Mouse (Mus musculus): ENCODE results near the gene Snph. TPM values are rescaled to one million over a fixed set of nuclear protein-coding genes. Genes with fewer than 3 reads are reported as not detected.
"Not testable (repeated sequence)": the region's sequence is repeated elsewhere in the genome, so short reads cannot be mapped to it uniquely, and the experiment has no call there.

Gene Snph
- polyA plus RNA-seq, 1 experiment from 2014 or later = 0.12 TPM

- POLR2A ChIA-PET = no interaction called here
- CTCF ChIA-PET = interaction anchor here (1.0 to 1.7 kb wide), 2 partner anchors 8 to 16 kb away, joined by 3 to 4 read pairs; no protein-coding TSS in a partner anchor
- TF ChIP-seq CTCF (IDR thresholded peaks at IDR 0.05) = no peak
- ATAC-seq (no peak), DNase-seq (ENCODE audit: low read depth, low spot score) (no peak)
- peaks cover 38% of the 10 kb centered on the region for H3K27me3 ChIP-seq
- in situ Hi-C loops (cut with MboI; ENCODE audit: low pct_unique_long_range_greater_than_20kb) = no loop called here
Measured at GRCm38 (mm10) chr2:151631406-151632158, 811 bp downstream of the Snph start.

GRCm38 (mm10) chr2:151629310-151629709 is 3.1 kb downstream of the Snph start:
- in situ Hi-C loops (cut with MboI; ENCODE audit: low pct_unique_long_range_greater_than_20kb) = no loop called here
- ATAC-seq = no peak
- POLR2A ChIA-PET = no interaction called here
- TF ChIP-seq CTCF (IDR thresholded peaks at IDR 0.05) = no peak
- H3K27me3 ChIP-seq = peaks cover 29% of the 10 kb centered on the region
- DNase-seq (ENCODE audit: low read depth, low spot score) = no peak
- CTCF ChIA-PET = no interaction called here

GRCm38 (mm10) chr2:151628011-151628410 is 4.4 kb downstream of the Snph start:
- H3K27me3 ChIP-seq = peaks cover 22% of the 10 kb centered on the region
- TF ChIP-seq CTCF (IDR thresholded peaks at IDR 0.05) = no peak
- in situ Hi-C loops (cut with MboI; ENCODE audit: low pct_unique_long_range_greater_than_20kb) = no loop called here
- no peak for DNase-seq (ENCODE audit: low read depth, low spot score)
- no peak for ATAC-seq
- CTCF ChIA-PET = no interaction called here
- POLR2A ChIA-PET = no interaction called here

- TF ChIP-seq CTCF (IDR thresholded peaks at IDR 0.05) = no peak
- H3K27me3 ChIP-seq = peaks cover 22% of the 10 kb centered on the region
- ATAC-seq = no peak
- in situ Hi-C loops (cut with MboI; ENCODE audit: low pct_unique_long_range_greater_than_20kb) = no loop called here
- ChIA-PET CTCF (no interaction called here), POLR2A (no interaction called here)
- no peak for DNase-seq (ENCODE audit: low read depth, low spot score)
Measured at GRCm38 (mm10) chr2:151626296-151626695, 6.1 kb downstream of the Snph start.

- in situ Hi-C loops (cut with MboI; ENCODE audit: low pct_unique_long_range_greater_than_20kb) = no loop called here
- no peak for DNase-seq (ENCODE audit: low read depth, low spot score)
- TF ChIP-seq CTCF (IDR thresholded peaks at IDR 0.05) = no peak
- no peak for ATAC-seq
- POLR2A ChIA-PET = no interaction called here
- CTCF ChIA-PET = interaction anchor here (1.2 kb wide), 1 partner anchor 9 kb away, joined by 3 read pairs; the partner anchor contains the start of gene Snph
- peaks cover 14% of the 10 kb centered on the region for H3K27me3 ChIP-seq
Measured at GRCm38 (mm10) chr2:151623776-151624175, 8.6 kb downstream of the Snph start.

GRCm38 (mm10) chr2:151616551-151617329 is 15.7 kb downstream of the Snph start:
- no peak for TF ChIP-seq CTCF (IDR thresholded peaks at IDR 0.05)
- CTCF ChIA-PET = no interaction called here
- no peak for ATAC-seq

GRCm38 (mm10) chr2:151615779-151616178 is 16.6 kb downstream of the Snph start:
- CTCF ChIA-PET = interaction anchor here (1.7 kb wide), 1 partner anchor 11 kb away, joined by 4 read pairs; no protein-coding TSS in a partner anchor
- DNase-seq (ENCODE audit: low read depth, low spot score); in situ Hi-C loops (cut with MboI; ENCODE audit: low pct_unique_long_range_greater_than_20kb); POLR2A ChIA-PET; ATAC-seq: not testable (repeated sequence)
- H3K27me3 ChIP-seq = peaks cover 18% of the 10 kb centered on the region

More at GRCm38 (mm10) chr2:151616551-151617329, 15.7 kb downstream of the Snph start:
- in situ Hi-C loops (cut with MboI; ENCODE audit: low pct_unique_long_range_greater_than_20kb) = no loop called here
- POLR2A ChIA-PET = no interaction called here
- peaks cover 21% of the 10 kb centered on the region for H3K27me3 ChIP-seq
- DNase-seq (ENCODE audit: low read depth, low spot score) = no peak

- TF ChIP-seq CTCF (IDR thresholded peaks at IDR 0.05) = no peak
- peaks cover 18% of the 10 kb centered on the region for H3K27me3 ChIP-seq
- CTCF ChIA-PET = no interaction called here
- ATAC-seq (no peak), DNase-seq (ENCODE audit: low read depth, low spot score) (no peak)
- in situ Hi-C loops (cut with MboI; ENCODE audit: low pct_unique_long_range_greater_than_20kb) = no loop called here
- POLR2A ChIA-PET = no interaction called here
Measured at GRCm38 (mm10) chr2:151609974-151610373, 22.4 kb downstream of the Snph start.

- no peak for TF ChIP-seq CTCF (IDR thresholded peaks at IDR 0.05)
Measured at GRCm38 (mm10) chr2:151608435-151608834, 24.0 kb downstream of the Snph start.

GRCm38 (mm10) chr2:151605437-151605987 is 26.9 kb downstream of the Snph start:
- no peak for ATAC-seq
- in situ Hi-C loops (cut with MboI; ENCODE audit: low pct_unique_long_range_greater_than_20kb) = no loop called here
- POLR2A ChIA-PET = interaction anchor here (0.6 kb wide), 1 partner anchor 1299 kb away, joined by 4 read pairs; no protein-coding TSS in a partner anchor
- no peak for DNase-seq (ENCODE audit: low read depth, low spot score)
- peaks cover 20% of the 10 kb centered on the region for H3K27me3 ChIP-seq
- CTCF ChIA-PET = interaction anchor here (1.6 kb wide), 1 partner anchor 10 kb away, joined by 4 read pairs; no protein-coding TSS in a partner anchor
- TF ChIP-seq CTCF (IDR thresholded peaks at IDR 0.05) = no peak

More at GRCm38 (mm10) chr2:151608435-151608834, 24.0 kb downstream of the Snph start:
- ChIA-PET CTCF (interaction anchor here (1.2 kb wide), 1 partner anchor 24 kb away, joined by 3 read pairs; the partner anchor contains the start of gene Snph), POLR2A (no interaction called here)
- peaks cover 11% of the 10 kb centered on the region for H3K27me3 ChIP-seq
- no peak for DNase-seq (ENCODE audit: low read depth, low spot score)
- in situ Hi-C loops (cut with MboI; ENCODE audit: low pct_unique_long_range_greater_than_20kb) = no loop called here
- no peak for ATAC-seq

All from Patski (cell line).